20 mouse cellular contexts compared by ENCODE assay signal in genomic region chr10:109718390-109718789, GRCm38 (mm10).
DNase-seq lines count a peak whose midpoint lies in the region; ATAC-seq lines count a peak whose summit lies in the region.
"Had no signal": no experiment of that assay in that cellular context is flagged by ENCODE, and none has a peak within 500 bp of the region (broad histone marks: within the 10 kb centered on the region; RNA-seq: fewer than 3 reads in every experiment).

No protein-coding gene starts in this region.

- no peaks in the 10 kb centered on the region for H3K27me3 ChIP-seq in forebrain, embryonic 11.5 days (ENCODE audit: control insufficient read depth, insufficient read depth, low read length)
- no peaks in the 10 kb centered on the region for H3K27me3 ChIP-seq in forebrain, embryonic 13.5 days
- H3K27me3 ChIP-seq: heart, embryonic 15.5 days; intestine, embryonic 15.5 days; kidney, embryonic 15.5 days; Patski had no signal

- H3K27ac ChIP-seq in forebrain, embryonic 11.5 days (ENCODE audit: low read depth, low read length), result no peak overlapping the region
- no peak overlapping the region for H3K27ac ChIP-seq in forebrain, embryonic 13.5 days
- H3K27ac ChIP-seq: embryonic facial prominence, embryonic 10.5 days; heart, adult 2 months; heart, embryonic 15.5 days; hindbrain, embryonic 10.5 days; hindbrain, embryonic 14.5 days; intestine, embryonic 15.5 days; kidney, embryonic 15.5 days had no signal

- H3K9me3 ChIP-seq in forebrain, embryonic 11.5 days (ENCODE audit: control insufficient read depth, low read length), result no peaks in the 10 kb centered on the region
- H3K9me3 ChIP-seq in forebrain, embryonic 13.5 days (replicated peaks), result no peaks in the 10 kb centered on the region
- H3K9me3 ChIP-seq: embryonic facial prominence, embryonic 10.5 days; heart, embryonic 15.5 days; hindbrain, embryonic 10.5 days; intestine, embryonic 15.5 days; kidney, embryonic 15.5 days had no signal

- peaks cover 2% of the 10 kb centered on the region; the same call in 1 of the 2 replicates for H3K4me1 ChIP-seq in forebrain, embryonic 11.5 days (replicated peaks; ENCODE audit: control insufficient read depth, insufficient read depth, low read length)
- 0 out of 2 replicates have a peak, but pooled peaks cover 6% of the 10 kb centered on the region for H3K4me1 ChIP-seq in forebrain, embryonic 13.5 days
- H3K4me1 ChIP-seq: embryonic facial prominence, embryonic 10.5 days; heart, embryonic 15.5 days; hindbrain, embryonic 10.5 days; intestine, embryonic 15.5 days; kidney, embryonic 15.5 days had no signal

- H3K36me3 ChIP-seq in forebrain, embryonic 11.5 days (ENCODE audit: control insufficient read depth, insufficient read depth, low read length), result no peaks in the 10 kb centered on the region
- no peaks in the 10 kb centered on the region; the same call in 1 of the 2 replicates for H3K36me3 ChIP-seq in forebrain, embryonic 13.5 days (ENCODE audit: poor library complexity, severe bottlenecking)
- H3K36me3 ChIP-seq: embryonic facial prominence, embryonic 10.5 days; heart, embryonic 15.5 days; hindbrain, embryonic 10.5 days; intestine, embryonic 15.5 days; kidney, embryonic 15.5 days had no signal

- no peak overlapping the region for H3K9ac ChIP-seq in forebrain, embryonic 11.5 days (ENCODE audit: low read length)
- no peak overlapping the region for H3K9ac ChIP-seq in forebrain, embryonic 13.5 days
- H3K9ac ChIP-seq: heart, embryonic 15.5 days; hindbrain, embryonic 14.5 days; intestine, embryonic 15.5 days; kidney, embryonic 15.5 days had no signal

- no peak overlapping the region for H3K4me2 ChIP-seq in forebrain, embryonic 11.5 days (ENCODE audit: low read depth, low read length, severe bottlenecking)
- no peak overlapping the region for H3K4me2 ChIP-seq in forebrain, embryonic 13.5 days
- H3K4me2 ChIP-seq: heart, embryonic 11.5 days; heart, embryonic 15.5 days; hindbrain, embryonic 14.5 days; intestine, embryonic 15.5 days; kidney, embryonic 15.5 days had no signal

- peak; percentile 4 for DNase-seq in adrenal gland, adult 2 months
- DNase-seq in adrenal gland, postnatal 4 days (ENCODE audit: low spot score in 2 of 2), result no peak
- DNase-seq in forebrain, embryonic 11.5 days (ENCODE audit: low spot score), result no peak
- DNase-seq in ES-CJ7 (ENCODE audit: low read depth, low spot score), result peak; percentile 4
- peak; percentile 6 for DNase-seq in adrenal gland, postnatal 14 days
- no peak for DNase-seq in heart, postnatal 36 days
- DNase-seq: cerebellum, adult 11-12 months; gastrocnemius, postnatal 14 days; heart, adult 2 months; heart, postnatal 14 days; kidney, adult 2 months had no signal

- 30% methylated on average over 5 of the region's 5 CpGs for WGBS in forebrain, embryonic 11.5 days
- WGBS in forebrain, embryonic 13.5 days, result 18% methylated on average over 5 of the region's 5 CpGs

- ATAC-seq in forebrain, embryonic 11.5 days (replicated peaks; ENCODE audit: low FRiP score), result peak; percentile 51; the same call in 1 of the 2 replicates
- ATAC-seq in forebrain, embryonic 13.5 days, result no peak
- ATAC-seq: intestine, embryonic 15.5 days; Patski had no signal

- no peak overlapping the region for H3K4me3 ChIP-seq in forebrain, embryonic 11.5 days (ENCODE audit: low read depth, low read length)
- no peak overlapping the region for H3K4me3 ChIP-seq in forebrain, embryonic 13.5 days
- H3K4me3 ChIP-seq: embryonic facial prominence, embryonic 10.5 days; heart, adult 2 months; heart, embryonic 15.5 days; hindbrain, embryonic 10.5 days; intestine, embryonic 15.5 days; kidney, embryonic 15.5 days had no signal

- intact Hi-C loops in heart, postnatal 36 days (cut with DNase I), result no loop called here

Comparison
In these comparisons a context has a peak if more than half of its experiments do, and no peak if none do; other contexts are left out.
1. DNase-seq: peak in adrenal gland, adult 2 months (single experiment), ES-CJ7 (single experiment) and adrenal gland, postnatal 14 days (single experiment); none in adrenal gland, postnatal 4 days (0 of 2), forebrain, embryonic 11.5 days (single experiment) and heart, postnatal 36 days (0 of 2).